Mouse (Mus musculus) urinary bladder, adult 18-20 months (tissue): ENCODE measurements around the gene Uba7.
"Not testable (repeated sequence)": the region's sequence is repeated elsewhere in the genome, so short reads cannot be mapped to it uniquely, and the experiment has no call there.

ENCODE experiments used
- DNase-seq, 2 experiments: peaks; one replicate each; pipeline ENCODE4 v3.0.0; 2022; ENCODE audit warnings: low spot score in 2 of 2, mixed read lengths in 2 of 2

Gene Uba7

GRCm38 (mm10) chr9:107993013-107993412 is 17.7 kb downstream of the Uba7 start:
- no peak for DNase-seq

GRCm38 (mm10) chr9:107994464-107994863 is 19.2 kb downstream of the Uba7 start:
- DNase-seq: no peak

- no peak for DNase-seq
Observed at GRCm38 (mm10) chr9:107995513-107995912, 20.2 kb downstream of the Uba7 start.

- DNase-seq: no peak
Observed at GRCm38 (mm10) chr9:107996049-107996448, 20.7 kb downstream of the Uba7 start, which contains the start of gene Gm20662. Gene Gm20662 (plus strand): TSS chr9:107996349.

DNA sequence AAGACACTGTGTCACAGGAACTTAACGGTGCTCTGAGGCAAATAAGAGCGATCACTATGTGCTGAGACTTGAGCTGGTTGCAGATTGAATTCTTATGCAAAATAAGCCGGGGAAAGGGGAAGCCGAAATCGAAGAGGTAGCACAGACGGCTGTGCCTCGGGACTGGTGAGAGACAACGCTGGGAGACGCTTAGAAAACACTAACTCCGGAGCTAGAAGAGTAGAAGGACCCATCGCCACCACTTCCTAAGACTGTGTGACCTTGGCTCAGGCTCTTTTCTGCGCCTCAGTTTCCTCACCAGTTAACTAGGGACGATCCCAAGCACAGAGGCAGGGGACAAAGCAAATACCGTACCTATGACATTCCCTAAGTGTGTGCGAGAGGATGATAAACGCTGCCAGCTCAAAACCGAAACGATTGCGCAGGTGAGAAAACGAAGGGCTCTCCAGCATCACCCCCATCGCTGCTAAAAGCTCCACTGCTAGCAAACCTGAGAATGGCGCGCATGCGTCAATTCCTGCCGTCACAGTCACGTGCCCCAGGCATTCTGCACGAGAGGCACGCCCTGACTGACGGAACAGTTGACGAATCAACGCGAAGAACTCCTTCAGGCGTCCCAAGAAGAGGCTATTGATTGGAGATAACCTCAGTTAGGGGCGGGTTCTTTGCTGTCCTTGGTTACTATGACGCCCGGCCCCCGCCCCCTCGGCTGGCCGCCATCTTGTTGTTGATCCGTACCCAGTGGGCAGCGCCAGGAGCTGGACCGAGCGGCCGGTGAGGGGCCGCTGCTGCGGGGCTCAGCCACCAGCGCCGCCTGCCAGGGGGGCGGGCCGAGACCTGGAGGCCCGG is 26.8 kb downstream of the Uba7 start, which contains the start of gene Ip6k1:
Ip6k1 (plus strand) TSS at position 580 of the 849 bp plus-strand sequence.
- DNase-seq: peak; percentile 99

DNA sequence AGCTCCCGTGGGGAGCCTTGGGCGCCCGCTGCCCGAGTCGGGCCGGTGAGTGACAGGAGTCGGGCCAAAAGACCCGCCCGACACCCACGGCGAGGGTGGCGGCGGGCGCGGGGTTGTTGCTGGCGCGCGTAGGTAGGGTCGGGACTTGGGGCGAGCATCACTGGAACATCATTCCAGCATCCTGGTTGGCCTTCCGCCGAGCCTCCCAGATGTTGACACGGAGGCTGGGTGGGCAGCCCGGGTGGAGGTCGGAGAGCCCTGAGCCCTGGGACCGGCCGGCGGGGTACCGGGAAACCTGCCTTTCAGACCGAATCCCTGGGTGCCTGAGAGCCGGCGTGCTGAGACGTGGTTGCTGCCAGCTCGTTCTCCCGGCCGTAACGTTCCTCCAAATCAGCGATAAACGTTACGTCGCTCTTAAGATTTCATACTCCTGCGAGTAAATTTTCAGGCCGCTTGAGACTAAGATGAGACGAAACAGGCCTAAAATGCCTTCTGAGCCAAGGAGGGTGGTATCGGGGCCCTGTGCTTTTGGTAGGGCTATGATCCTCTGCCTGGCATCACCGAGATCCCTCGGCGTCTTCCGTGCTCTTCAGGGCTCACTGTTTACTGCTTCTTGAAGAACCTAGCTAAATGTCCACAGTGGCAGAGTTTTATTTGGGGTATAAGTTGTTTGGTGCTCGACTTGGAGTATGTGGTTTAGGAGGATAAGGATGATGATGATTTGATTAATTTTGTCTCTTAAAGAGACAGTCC is 27.6 kb downstream of the Uba7 start:
- no peak for DNase-seq

DNA sequence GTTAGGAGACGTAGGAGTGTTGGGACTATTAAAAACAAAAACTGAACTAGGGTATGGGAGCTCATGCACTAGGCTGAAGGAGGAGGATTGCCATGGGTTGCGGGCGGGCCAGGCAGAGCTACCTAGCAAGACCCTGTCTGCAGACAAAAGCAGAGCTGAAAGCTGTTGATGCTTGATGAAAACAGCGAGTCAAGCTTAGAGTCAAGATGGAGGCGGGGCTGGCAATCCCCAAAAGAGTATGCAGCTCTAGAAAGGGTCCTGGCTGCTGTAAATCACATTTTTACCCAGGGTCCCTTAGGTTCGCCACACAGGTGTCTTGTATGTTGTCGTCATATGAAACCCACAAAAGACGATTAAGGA is 28.2 kb downstream of the Uba7 start:
- DNase-seq: peak in 1 of 2 experiments; percentile 19

GRCm38 (mm10) chr9:108008041-108008440 is 32.7 kb downstream of the Uba7 start:
- no peak for DNase-seq

GRCm38 (mm10) chr9:108010385-108010784 is 35.1 kb downstream of the Uba7 start:
- no peak for DNase-seq

GRCm38 (mm10) chr9:108013577-108013976 is 38.3 kb downstream of the Uba7 start:
- not testable (repeated sequence) for DNase-seq

DNA sequence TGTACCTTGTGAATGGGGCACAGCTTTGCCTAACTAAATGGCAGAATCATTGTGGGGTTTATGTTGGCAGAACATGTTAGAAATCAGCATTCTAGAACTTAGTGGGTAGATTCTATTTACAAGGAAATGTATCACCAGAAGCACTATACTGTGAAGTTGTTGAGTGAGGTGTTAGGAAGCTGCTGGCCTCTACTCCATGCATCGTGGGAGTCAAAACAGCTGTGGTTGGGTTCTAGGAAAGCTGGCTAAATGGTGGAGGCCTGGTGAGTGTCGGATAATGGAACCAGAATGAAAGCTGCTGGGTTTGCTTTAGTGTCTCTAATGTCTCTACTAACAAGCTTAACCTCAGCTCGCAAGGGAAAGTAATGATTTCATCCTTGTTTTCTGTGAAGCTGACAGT is 41.8 kb downstream of the Uba7 start:
- no peak for DNase-seq

- DNase-seq: no peak
Observed at GRCm38 (mm10) chr9:108020741-108021140, 45.4 kb downstream of the Uba7 start.

DNA sequence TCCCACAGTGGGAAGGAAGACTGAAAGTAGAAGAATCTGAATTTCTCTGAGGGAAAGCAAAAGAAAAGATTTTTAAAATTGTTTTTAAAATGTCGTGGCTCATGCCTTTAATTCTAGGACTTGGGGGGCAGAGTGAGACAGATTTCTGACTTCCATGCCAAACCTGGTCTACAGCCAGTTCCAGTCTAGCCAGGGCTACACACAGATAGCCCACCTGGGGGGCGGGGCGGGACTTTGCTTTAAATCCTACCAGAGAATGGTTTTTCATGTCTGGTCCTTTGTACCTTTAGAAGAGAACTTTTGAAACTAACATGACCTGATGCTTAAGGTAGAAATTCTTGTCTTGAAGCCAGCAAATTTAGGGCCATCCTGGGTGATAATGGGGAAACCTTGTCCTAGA is 47.9 kb downstream of the Uba7 start:
- DNase-seq: no peak

DNA sequence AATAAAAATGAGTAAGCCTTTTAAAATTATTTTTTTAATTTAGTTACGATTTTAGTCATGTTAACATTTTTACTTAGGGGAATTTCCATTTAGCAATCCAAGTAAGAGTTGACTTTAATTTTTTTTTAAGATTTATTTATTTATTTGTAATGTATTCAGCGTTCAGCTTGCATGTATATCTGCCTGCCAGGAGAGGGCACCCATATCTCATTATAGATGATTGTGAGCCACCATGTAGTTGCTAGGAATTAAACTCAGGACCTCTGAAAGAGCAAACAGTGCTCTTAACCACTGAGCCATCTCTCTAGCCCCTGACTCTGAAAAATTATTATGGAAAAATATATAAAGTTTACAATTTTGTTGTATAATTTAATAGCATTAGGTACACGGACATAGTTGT is 51.3 kb downstream of the Uba7 start:
- no peak for DNase-seq

- no peak for DNase-seq
Observed at GRCm38 (mm10) chr9:108027867-108028266, 52.6 kb downstream of the Uba7 start.

- DNase-seq: no peak
Observed at GRCm38 (mm10) chr9:108032126-108032525, 56.8 kb downstream of the Uba7 start.
